Mouse (Mus musculus) left cerebral cortex, adult 2 months (tissue): ENCODE results near the gene Clca2. TPM values are rescaled to one million over a fixed set of nuclear protein-coding genes. Genes with fewer than 3 reads are reported as not detected.

ENCODE experiments used
- DNase-seq, 2 experiments: peaks; one replicate each; pipeline ENCODE4 v3.0.0; 2021 to 2022; ENCODE audit warnings: low spot score in 2 of 2, mixed read lengths in 1 of 2; ENCODE audit errors: extremely low spot score in 1 of 2
- H3K27ac ChIP-seq: fragments of 200-600 bp; 2 replicates; pipeline ENCODE4 v1.8.1; 2022
- H3K4me3 ChIP-seq: fragments of 200-600 bp; 2 replicates; pipeline ENCODE4 v1.8.1; 2022
- CTCF ChIP-seq: fragments of 200-600 bp; IDR thresholded peaks from 2 replicates; pipeline ENCODE4 v1.8.1; 2022; ENCODE audit warnings: antibody characterized with exemption, mild to moderate bottlenecking, moderate library complexity
- intact Hi-C: fragments of 180-260 bp; cut with DNase I; formaldehyde crosslinking; loops from one replicate; pipeline ENCODE4 v1.15.1; 2025
- total RNA-seq, 2 experiments: library from RNA; stranded (reverse); gene quantifications; 2 replicates each; pipeline ENCODE4 v1.2.3; 2021

Gene Clca2
- total RNA-seq, 2 experiments from 2014 or later: not detected

DNA sequence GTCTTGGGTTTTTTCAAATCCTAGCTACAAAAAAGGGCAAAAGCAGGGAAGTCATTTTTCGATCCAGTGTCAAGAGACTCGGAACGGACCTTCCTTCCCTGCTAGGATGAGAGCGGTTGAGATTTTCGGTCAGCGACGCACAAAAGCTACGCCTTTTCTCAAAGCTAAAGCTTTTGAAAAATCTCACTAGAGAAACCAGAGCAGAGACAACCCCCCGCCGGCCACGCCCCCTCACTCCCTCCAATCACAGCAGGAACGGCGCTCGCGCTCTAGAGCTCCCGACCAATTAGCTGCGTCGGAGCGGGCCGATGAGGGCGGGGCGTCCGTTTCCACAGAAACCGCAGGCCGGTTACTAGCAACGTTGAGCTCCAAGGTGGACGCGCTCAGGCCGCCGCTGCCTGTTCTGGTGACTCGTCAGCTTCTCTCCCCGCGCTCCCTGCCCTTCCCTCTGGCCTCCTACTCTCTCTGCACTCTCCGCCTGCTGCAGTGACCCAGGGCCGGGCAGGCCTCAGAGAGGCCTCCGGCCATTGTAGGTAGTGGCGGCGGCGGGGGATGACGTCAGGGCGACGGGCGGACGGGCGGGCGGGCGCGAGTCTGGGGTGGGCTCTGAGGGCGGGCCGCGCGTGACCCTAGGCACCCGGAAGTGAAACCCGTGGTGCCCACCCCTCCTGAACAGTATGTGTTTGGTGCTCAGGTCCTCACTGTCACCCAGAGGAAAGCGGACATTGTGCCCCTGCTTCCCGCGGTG lies 19.2 kb upstream of the Clca2 start, which contains the start of gene Odf2l:
Gene Odf2l, plus strand, starts transcription at position 335 of the 748 bp plus-strand sequence.
- intact Hi-C loops: loop anchor here (10.0 kb wide), 1 partner anchor 404 kb away; no protein-coding TSS in a partner anchor
- Histone ChIP-seq H3K4me3 (peak within 1 kb of the TSS; percentile 79), H3K27ac (peak within 1 kb of the TSS; percentile 94)
- peak; percentile 97 for DNase-seq
- no peak for TF ChIP-seq CTCF

DNA sequence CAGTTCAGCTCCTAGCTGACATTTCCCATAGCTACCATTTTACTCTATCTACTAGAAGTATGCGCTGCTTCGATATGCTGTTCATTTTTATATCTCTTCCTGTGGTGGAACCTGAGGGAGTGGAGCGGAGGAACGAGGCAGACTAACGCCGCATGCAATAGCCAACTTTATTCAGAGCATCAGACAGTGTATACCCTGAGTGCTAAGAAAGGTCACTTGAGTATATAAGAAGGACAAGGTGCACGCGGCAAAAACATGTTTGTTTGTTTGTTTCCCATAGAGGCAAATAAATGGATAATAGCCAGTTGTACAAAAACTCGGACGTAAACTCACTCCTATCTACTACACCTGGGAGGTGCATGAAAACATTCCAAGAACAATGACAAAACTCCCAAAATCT lies 18.4 kb upstream of the Clca2 start:
- peak overlapping the region; percentile 94 for H3K27ac ChIP-seq
- intact Hi-C loops: loop anchor here (10.0 kb wide), 1 partner anchor 403 kb away; no protein-coding TSS in a partner anchor
- H3K4me3 ChIP-seq: peak overlapping the region; percentile 79
- DNase-seq: no peak
- TF ChIP-seq CTCF: no peak

DNA sequence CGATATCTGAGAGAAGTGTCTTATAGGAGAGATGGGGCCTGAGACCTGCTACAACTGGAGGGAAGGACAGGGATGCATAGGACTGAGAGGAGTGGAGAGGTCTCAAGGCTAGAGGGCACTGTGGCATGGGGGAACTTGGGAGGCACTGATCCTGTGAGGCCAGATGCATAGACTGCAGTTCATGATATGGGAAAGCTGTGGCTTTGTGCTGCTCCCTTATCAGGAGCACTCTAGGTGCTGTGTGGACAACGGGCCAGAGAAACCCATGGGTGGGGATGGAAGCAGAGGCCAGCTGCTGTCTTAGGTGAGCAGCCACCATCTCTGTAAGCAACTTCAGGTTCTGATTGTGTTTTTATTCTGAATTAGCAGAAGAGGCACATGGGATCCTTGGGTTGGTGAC lies 15.9 kb upstream of the Clca2 start:
- H3K4me3 ChIP-seq: no peak overlapping the region
- no peak for DNase-seq
- intact Hi-C loops: loop anchor here (10.0 kb wide), 1 partner anchor 400 kb away; no protein-coding TSS in a partner anchor
- TF ChIP-seq CTCF: no peak
- no peak overlapping the region; the same call in 1 of the 2 replicates for H3K27ac ChIP-seq

DNA sequence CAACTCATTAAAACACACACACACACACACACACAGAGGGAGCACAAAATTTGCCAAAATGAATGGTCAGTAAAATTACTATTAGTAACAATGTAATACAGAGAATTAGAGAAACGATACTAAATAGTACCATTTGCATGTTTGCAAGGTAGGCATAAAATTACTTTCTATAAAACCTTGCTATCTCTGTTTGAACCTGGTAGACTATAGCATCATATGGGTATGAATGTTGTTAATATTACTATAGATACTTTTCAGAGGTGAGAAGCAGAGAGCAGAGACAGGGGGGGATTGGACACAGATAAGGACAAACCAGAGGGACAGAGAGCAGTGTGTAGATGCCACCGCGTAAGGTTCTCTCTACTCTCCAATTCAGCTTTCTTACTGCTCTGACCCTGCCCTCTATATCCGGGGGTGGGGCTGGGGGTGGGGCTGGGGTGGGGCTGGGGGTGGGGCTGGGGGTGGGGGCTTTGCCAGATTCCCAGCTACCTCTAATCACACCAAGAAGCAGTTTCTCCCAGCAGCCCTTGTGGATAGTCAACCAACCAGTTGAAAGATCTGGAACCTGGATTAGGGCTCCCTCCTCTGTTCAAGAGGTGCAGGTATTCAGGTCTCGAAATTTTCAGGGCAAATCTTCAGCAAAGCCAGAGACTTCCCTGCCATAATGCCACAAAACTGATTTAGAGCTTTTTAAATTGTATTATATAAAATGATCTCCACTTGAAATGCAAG lies 6.7 kb upstream of the Clca2 start:
- TF ChIP-seq CTCF: peak; percentile 24
- intact Hi-C loops: no loop called here
- no peak overlapping the region for H3K4me3 ChIP-seq
- no peak for DNase-seq
- no peak overlapping the region for H3K27ac ChIP-seq

DNA sequence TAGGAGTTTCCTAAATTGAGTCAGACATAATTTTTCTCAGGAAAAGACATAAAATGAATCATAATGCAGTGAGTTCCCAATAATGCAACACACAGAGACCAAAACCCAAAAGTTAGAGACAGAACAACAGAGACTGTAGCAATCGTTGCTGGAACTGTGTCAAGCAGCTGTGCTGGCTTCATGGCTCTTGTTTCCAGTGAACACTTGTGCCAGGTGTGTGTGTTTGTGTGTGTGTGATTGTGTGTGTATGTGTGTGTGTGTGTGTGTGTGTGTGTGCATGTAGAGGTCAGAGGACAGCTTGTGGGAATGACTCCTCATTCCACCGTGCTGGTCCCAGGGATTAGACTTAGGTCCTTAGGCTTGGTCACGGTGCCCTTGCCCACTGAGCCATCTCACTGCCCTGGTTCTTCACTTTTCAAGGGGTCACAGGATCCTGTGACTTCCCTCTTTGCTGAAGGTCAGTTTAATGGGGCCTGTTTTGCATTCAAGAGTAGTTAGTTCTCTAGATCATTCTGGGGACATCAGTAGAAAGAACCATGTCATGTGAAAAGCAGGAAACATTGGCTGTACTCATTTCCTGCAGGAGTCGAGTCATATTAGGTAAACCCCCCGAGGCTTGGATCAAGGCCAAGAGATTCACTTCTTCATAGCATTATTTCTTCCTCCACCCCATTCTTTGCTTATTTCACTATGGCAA lies 6.0 kb upstream of the Clca2 start:
- no peak overlapping the region for H3K4me3 ChIP-seq
- H3K27ac ChIP-seq: no peak overlapping the region
- no peak for TF ChIP-seq CTCF
- DNase-seq: no peak
- intact Hi-C loops: no loop called here

DNA sequence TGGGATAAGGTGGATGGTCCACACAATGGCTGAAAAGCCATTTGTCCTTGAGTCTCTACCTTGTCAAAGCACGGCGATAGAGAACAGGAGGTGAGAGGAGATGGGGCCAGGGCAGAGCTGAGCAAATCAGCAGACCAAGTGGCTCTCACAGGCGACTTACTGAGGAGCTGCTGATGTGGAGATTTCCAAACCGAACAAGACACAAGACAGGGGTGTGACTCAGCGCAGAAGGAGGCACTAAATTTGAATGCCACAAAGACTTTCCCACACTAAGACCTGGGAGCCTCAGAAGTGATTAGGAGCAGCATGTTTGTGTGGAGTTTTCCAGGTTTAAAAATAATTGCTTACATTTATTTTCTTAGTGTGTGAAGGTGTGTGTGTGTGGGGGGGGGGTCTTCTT lies 4.5 kb upstream of the Clca2 start:
- Histone ChIP-seq H3K4me3 (no peak overlapping the region), H3K27ac (no peak overlapping the region)
- no peak for TF ChIP-seq CTCF
- intact Hi-C loops: no loop called here
- DNase-seq: no peak

DNA sequence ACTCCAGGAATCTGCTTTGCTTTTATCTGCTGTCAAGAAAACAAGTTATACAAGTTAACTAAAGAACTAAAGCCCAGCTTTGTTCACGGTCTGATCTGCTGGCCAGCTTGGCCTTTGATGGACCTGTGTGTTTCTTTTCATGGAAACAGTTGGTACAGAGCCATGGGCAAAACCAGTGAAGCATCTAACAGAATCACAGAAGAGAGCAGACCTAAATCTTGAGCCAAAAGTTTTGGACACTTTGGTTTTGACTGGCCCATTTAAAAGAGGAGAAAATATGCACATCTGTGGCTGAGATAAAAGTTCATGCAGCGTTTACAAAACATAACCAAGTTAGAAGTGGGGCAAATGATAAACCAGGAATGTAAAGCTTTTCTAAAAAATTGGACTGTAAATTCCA lies 4.1 kb upstream of the Clca2 start:
- Histone ChIP-seq H3K4me3 (no peak overlapping the region), H3K27ac (no peak overlapping the region)
- DNase-seq: no peak
- TF ChIP-seq CTCF: no peak
- intact Hi-C loops: no loop called here

DNA sequence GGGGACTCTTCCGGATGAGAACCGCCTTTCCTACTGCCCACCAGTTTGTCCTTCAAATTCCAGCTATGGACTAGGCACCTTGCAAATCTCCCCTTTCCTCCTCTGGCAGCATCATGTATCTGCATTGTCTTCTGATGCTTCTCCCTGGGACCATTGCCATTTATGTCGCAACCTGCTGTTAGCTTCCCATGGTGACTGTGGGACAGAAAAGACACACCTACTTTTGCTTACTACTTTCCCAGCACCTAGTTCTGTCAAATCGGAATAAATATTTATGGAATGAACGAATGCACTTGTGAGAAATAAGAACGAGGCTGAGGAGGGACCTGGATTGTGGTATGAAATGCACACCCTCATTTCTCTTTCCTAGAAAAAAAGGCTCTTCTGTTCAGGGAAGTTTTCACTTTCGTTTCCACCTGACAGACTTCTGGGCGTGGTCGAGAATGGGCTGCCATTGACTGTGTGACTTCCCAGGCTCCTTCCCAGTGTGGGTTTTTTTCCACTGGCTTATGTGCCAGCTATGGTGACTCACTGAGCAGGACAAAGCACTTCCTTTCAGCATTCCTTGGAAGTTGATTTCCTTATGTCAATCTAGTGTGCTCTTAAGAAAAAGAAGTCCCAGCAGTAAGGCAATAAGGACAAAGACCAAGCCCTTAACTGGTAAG lies 2.8 kb upstream of the Clca2 start:
- TF ChIP-seq CTCF: no peak
- DNase-seq: no peak
- intact Hi-C loops: no loop called here
- Histone ChIP-seq H3K27ac (no peak overlapping the region), H3K4me3 (no peak overlapping the region)

DNA sequence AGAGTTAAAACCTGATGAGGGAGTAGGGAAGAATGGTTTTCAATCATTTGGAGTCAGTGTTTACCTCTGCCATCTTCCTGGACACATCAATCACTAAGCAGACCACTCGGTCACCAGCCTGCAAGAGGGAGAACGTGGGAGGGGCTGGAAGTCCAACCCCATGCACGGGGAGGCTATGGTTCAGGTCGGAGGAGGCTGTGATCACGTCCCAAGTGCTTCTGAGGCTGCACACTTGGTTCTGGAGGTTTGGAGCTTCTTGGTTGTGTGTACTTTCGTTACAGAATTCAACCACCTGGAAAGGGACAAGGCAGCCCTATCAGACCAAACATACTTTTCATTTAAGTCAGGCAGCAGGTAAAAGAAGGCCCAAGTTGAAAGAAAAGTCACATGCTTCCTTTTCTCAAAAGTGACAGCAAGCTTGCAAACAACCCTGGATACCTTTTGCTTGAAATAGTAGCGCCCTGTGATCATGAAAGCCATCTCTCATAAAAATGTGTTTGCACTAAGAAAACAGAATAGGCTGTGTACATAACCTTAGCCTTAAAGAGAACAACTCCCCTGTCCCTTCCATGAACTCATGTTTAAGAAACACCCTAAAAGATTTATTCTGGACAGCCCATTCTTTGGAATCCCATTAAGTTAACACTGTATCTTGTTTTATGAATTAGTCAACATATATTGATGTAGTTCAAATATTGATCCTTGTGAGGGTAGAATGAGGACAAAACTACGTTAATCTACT lies 11.2 kb downstream of the Clca2 start:
- no peak overlapping the region for H3K27ac ChIP-seq
- no peak for TF ChIP-seq CTCF
- intact Hi-C loops: no loop called here
- DNase-seq: no peak
- H3K4me3 ChIP-seq: no peak overlapping the region

DNA sequence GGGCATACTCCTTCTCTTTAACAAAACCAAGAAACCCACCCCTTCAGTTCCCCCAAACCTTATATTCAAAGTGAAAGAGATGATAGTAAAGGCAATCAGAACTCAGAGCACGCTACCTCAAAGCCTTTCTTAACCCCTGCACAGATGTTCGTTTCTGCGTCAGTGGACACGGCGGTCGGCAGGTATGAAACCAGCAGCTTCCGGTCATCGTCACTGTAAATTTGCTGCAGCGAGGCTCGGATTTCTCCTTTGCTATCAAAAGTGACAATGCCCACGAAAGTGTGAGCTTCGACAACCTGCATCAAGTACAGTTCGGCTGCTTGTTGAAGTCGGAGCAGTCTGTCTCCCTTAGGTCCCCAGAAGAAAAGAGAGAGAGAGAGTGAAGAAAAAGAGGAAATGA lies 13.1 kb downstream of the Clca2 start:
- Histone ChIP-seq H3K27ac (no peak overlapping the region), H3K4me3 (no peak overlapping the region)
- DNase-seq: no peak
- intact Hi-C loops: no loop called here
- TF ChIP-seq CTCF: no peak

DNA sequence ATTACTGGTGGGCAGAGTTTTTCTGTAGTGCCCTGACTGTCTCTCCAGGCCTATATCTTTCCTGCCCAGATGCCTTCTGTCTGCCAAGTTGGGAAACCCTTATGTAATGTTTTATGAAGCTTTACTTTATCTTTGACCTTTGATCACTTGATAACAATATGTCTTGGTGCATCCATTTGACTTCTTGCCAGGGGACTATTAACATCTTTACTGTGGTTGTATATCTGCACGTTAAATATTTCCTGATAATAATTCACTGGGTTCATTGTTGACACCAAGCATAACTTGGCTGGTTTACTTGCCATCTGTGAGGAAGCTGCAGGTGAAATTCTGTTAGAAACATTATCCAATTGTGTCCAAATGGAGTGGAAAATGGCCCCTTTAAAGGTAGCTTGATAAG lies 16.2 kb downstream of the Clca2 start:
- no peak overlapping the region for H3K27ac ChIP-seq
- no peak overlapping the region for H3K4me3 ChIP-seq
- intact Hi-C loops: no loop called here
- TF ChIP-seq CTCF: no peak
- DNase-seq: no peak
